ENCODE assay signal across 11 mouse cellular contexts in the genomic region with DNA sequence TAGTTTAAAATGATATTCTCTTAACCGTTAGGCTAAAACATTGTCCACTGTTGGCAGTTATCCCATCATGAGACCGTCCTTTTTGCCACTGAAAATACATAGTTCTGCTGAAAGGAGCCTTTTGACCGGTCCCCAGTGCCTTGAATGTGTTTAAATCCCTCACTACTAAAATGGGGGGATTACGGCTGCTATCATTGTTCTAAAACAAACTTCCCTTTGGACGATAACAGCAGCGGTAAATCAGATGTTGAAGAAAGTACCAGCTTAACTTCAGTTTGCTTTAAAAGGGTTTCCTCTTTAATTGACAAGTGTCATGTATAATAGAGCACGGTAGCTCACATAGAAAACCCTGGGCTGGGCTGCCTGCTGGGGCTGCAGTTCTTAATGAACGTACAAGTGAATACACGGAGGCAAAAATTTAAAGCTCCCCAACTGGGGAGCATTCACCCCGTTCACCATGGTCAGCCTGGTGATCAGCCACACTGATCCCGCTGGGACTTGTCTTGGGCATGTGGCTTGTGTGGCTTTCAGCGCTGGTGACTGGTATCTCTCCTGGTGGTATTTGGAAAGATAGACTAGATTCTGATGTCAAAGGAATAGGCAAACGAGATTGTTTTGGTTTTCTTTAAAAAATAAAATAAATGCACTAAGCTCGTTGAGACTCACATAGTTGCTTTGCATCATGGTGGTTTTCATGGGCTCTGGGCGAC.
A peak's percentile ranks its signal among the peaks of the same experiment; 100 is the strongest.
DNase-seq lines count a peak whose midpoint lies in the region; ATAC-seq lines count a peak whose summit lies in the region.
"Had no signal": no experiment of that assay in that cellular context is flagged by ENCODE, and none has a peak within 500 bp of the region (broad histone marks: within the 10 kb centered on the region; RNA-seq: fewer than 3 reads in every experiment).

No protein-coding gene starts in this region.

- H3K36me3 ChIP-seq in kidney, embryonic 16.5 days (ENCODE audit: insufficient read depth, low read length): no peaks in the 10 kb centered on the region
- H3K36me3 ChIP-seq in embryonic facial prominence, embryonic 12.5 days: peaks cover 4% of the 10 kb centered on the region
- peaks cover 4% of the 10 kb centered on the region; the same call in 1 of the 2 replicates for H3K36me3 ChIP-seq in limb, embryonic 12.5 days

- WGBS in kidney, embryonic 16.5 days: 83% methylated on average over 15 of the region's 15 CpGs
- WGBS in embryonic facial prominence, embryonic 12.5 days: 42% methylated on average over 15 of the region's 15 CpGs
- WGBS in limb, embryonic 12.5 days: 57% methylated on average over 15 of the region's 15 CpGs

- no peak for DNase-seq in kidney, adult 9 months
- DNase-seq in right cerebral cortex, postnatal 4 days: no peak
- DNase-seq in yolk sac, embryonic 10.5 days (ENCODE audit: low spot score): no peak
- DNase-seq: cerebellum, adult 8-10 months; layer of hippocampus, postnatal 36 days had no signal

- no peak overlapping the region for H3K4me3 ChIP-seq in kidney, embryonic 16.5 days (ENCODE audit: low read length)
- no peak overlapping the region for H3K4me3 ChIP-seq in brown adipose tissue, adult 24 weeks (ENCODE audit: insufficient read depth, low read depth, low read length)
- no peak overlapping the region for H3K4me3 ChIP-seq in embryonic facial prominence, embryonic 12.5 days
- H3K4me3 ChIP-seq in limb, embryonic 12.5 days (replicated peaks): no peak overlapping the region
- H3K4me3 ChIP-seq: neural tube, embryonic 12.5 days had no signal

- H3K4me1 ChIP-seq in kidney, embryonic 16.5 days (ENCODE audit: insufficient read depth, low read length): peaks cover 40% of the 10 kb centered on the region
- peaks cover 22% of the 10 kb centered on the region for H3K4me1 ChIP-seq in brown adipose tissue, adult 24 weeks (ENCODE audit: control insufficient read depth, insufficient read depth, insufficient read length, low read length)
- H3K4me1 ChIP-seq in embryonic facial prominence, embryonic 12.5 days: peaks cover 54% of the 10 kb centered on the region
- peaks cover 55% of the 10 kb centered on the region for H3K4me1 ChIP-seq in limb, embryonic 12.5 days (replicated peaks)

- ATAC-seq in kidney, embryonic 16.5 days (ENCODE audit: low FRiP score, low TSS enrichment): no peak
- ATAC-seq in embryonic facial prominence, embryonic 12.5 days (ENCODE audit: insufficient number of reproducible peaks, insufficient read depth, low FRiP score, low TSS enrichment): no peak
- no peak for ATAC-seq in limb, embryonic 12.5 days (ENCODE audit: insufficient number of reproducible peaks, insufficient read depth, low FRiP score, low TSS enrichment, low read depth)
- ATAC-seq: hindbrain, embryonic 16.5 days had no signal

- no peak overlapping the region for H3K4me2 ChIP-seq in kidney, embryonic 16.5 days (replicated peaks; ENCODE audit: low read depth, low read length)
- H3K4me2 ChIP-seq in embryonic facial prominence, embryonic 12.5 days (replicated peaks): peak overlapping the region; percentile 34; the same call in 1 of the 2 replicates
- H3K4me2 ChIP-seq in limb, embryonic 12.5 days: peak overlapping the region; percentile 42
- H3K4me2 ChIP-seq: neural tube, embryonic 12.5 days had no signal

- H3K27me3 ChIP-seq in kidney, embryonic 16.5 days (ENCODE audit: insufficient read depth, low read length): peaks cover 8% of the 10 kb centered on the region
- H3K27me3 ChIP-seq in embryonic facial prominence, embryonic 12.5 days: no peaks in the 10 kb centered on the region
- H3K27me3 ChIP-seq in limb, embryonic 12.5 days: no peaks in the 10 kb centered on the region
- H3K27me3 ChIP-seq: neural tube, embryonic 12.5 days had no signal

- H3K9ac ChIP-seq in kidney, embryonic 16.5 days (replicated peaks; ENCODE audit: low read length): no peak overlapping the region
- no peak overlapping the region for H3K9ac ChIP-seq in embryonic facial prominence, embryonic 12.5 days
- H3K9ac ChIP-seq in limb, embryonic 12.5 days (replicated peaks): no peak overlapping the region
- H3K9ac ChIP-seq: neural tube, embryonic 12.5 days had no signal

- no peaks in the 10 kb centered on the region for H3K9me3 ChIP-seq in kidney, embryonic 16.5 days (ENCODE audit: low read length)
- no peaks in the 10 kb centered on the region for H3K9me3 ChIP-seq in embryonic facial prominence, embryonic 12.5 days
- H3K9me3 ChIP-seq in limb, embryonic 12.5 days: no peaks in the 10 kb centered on the region
- H3K9me3 ChIP-seq: neural tube, embryonic 12.5 days had no signal

- peak overlapping the region; percentile 67 for H3K27ac ChIP-seq in kidney, embryonic 16.5 days (ENCODE audit: low read length)
- H3K27ac ChIP-seq in brown adipose tissue, adult 24 weeks (replicated peaks; ENCODE audit: low read depth, low read length): peak overlapping the region; percentile 28; the same call in 1 of the 2 replicates
- peak overlapping the region; percentile 82 for H3K27ac ChIP-seq in embryonic facial prominence, embryonic 12.5 days
- H3K27ac ChIP-seq in limb, embryonic 12.5 days: peak overlapping the region; percentile 70
- H3K27ac ChIP-seq: neural tube, embryonic 12.5 days had no signal

Comparison
In these comparisons a context has a peak if more than half of its experiments do, and no peak if none do; other contexts are left out.
1. H3K27ac ChIP-seq: peak in every context shown above with its lines; median percentile 82 in embryonic facial prominence, embryonic 12.5 days; 70 in limb, embryonic 12.5 days; 67 in kidney, embryonic 16.5 days; 28 in brown adipose tissue, adult 24 weeks.